Mouse (Mus musculus): ENCODE data around the gene Fto. TPM values are rescaled to one million over a fixed set of nuclear protein-coding genes. Genes with fewer than 3 reads are reported as not detected.
A peak's percentile ranks its signal among the peaks of the same experiment; 100 is the strongest.

Fto gene
- total RNA-seq, 2 experiments from 2014 or later, result 146 to 151 TPM

- no peak for TF ChIP-seq CTCF (conservative IDR thresholded peaks at IDR 0.05)
- no peak for DNase-seq (ENCODE audit: low spot score in 2 of 2)
- no peak overlapping the region for H3K27ac ChIP-seq
- no peak overlapping the region for H3K4me3 ChIP-seq
Observed at GRCm38 (mm10) chr8:91426496-91426895, 113.2 kb downstream of the Fto start.

GRCm38 (mm10) chr8:91430333-91430940 lies 117.1 kb downstream of the Fto start:
- Histone ChIP-seq H3K27ac (no peak overlapping the region), H3K4me3 (no peak overlapping the region)
- TF ChIP-seq CTCF (conservative IDR thresholded peaks at IDR 0.05), result no peak
- DNase-seq (ENCODE audit: low spot score in 2 of 2), result no peak

- no peak for DNase-seq (ENCODE audit: low spot score in 2 of 2)
- Histone ChIP-seq H3K4me3 (no peak overlapping the region), H3K27ac (no peak overlapping the region)
- TF ChIP-seq CTCF (conservative IDR thresholded peaks at IDR 0.05), result no peak
Observed at GRCm38 (mm10) chr8:91436036-91436435, 122.7 kb downstream of the Fto start.

- no peak for DNase-seq (ENCODE audit: low spot score in 2 of 2)
- no peak for TF ChIP-seq CTCF (conservative IDR thresholded peaks at IDR 0.05)
- H3K4me3 ChIP-seq, result no peak overlapping the region
- H3K27ac ChIP-seq, result no peak overlapping the region
Observed at GRCm38 (mm10) chr8:91443911-91444310, 130.6 kb downstream of the Fto start.

GRCm38 (mm10) chr8:91444636-91445410 lies 131.5 kb downstream of the Fto start:
- no peak for DNase-seq (ENCODE audit: low spot score in 2 of 2)
- no peak for TF ChIP-seq CTCF (conservative IDR thresholded peaks at IDR 0.05)
- Histone ChIP-seq H3K27ac (peak overlapping the region; percentile 51), H3K4me3 (no peak overlapping the region)

- H3K27ac ChIP-seq, result peak overlapping the region; percentile 51
- no peak for TF ChIP-seq CTCF (conservative IDR thresholded peaks at IDR 0.05)
- no peak overlapping the region for H3K4me3 ChIP-seq
- DNase-seq (ENCODE audit: low spot score in 2 of 2), result no peak
Observed at GRCm38 (mm10) chr8:91445516-91445915, 132.2 kb downstream of the Fto start.

GRCm38 (mm10) chr8:91446008-91446407 lies 132.7 kb downstream of the Fto start:
- no peak for DNase-seq (ENCODE audit: low spot score in 2 of 2)
- Histone ChIP-seq H3K4me3 (no peak overlapping the region), H3K27ac (no peak overlapping the region)
- no peak for TF ChIP-seq CTCF (conservative IDR thresholded peaks at IDR 0.05)

- Histone ChIP-seq H3K4me3 (no peak overlapping the region), H3K27ac (no peak overlapping the region)
- no peak for TF ChIP-seq CTCF (conservative IDR thresholded peaks at IDR 0.05)
- DNase-seq (ENCODE audit: low spot score in 2 of 2), result no peak
Observed at GRCm38 (mm10) chr8:91448667-91449329, 135.5 kb downstream of the Fto start.

GRCm38 (mm10) chr8:91454926-91455325 lies 141.6 kb downstream of the Fto start:
- TF ChIP-seq CTCF (conservative IDR thresholded peaks at IDR 0.05), result no peak
- DNase-seq (ENCODE audit: low spot score in 2 of 2), result no peak
- Histone ChIP-seq H3K27ac (no peak overlapping the region), H3K4me3 (no peak overlapping the region)

GRCm38 (mm10) chr8:91455591-91455990 lies 142.3 kb downstream of the Fto start:
- Histone ChIP-seq H3K4me3 (no peak overlapping the region), H3K27ac (no peak overlapping the region)
- no peak for DNase-seq (ENCODE audit: low spot score in 2 of 2)
- no peak for TF ChIP-seq CTCF (conservative IDR thresholded peaks at IDR 0.05)

GRCm38 (mm10) chr8:91458016-91458415 lies 144.7 kb downstream of the Fto start:
- TF ChIP-seq CTCF (conservative IDR thresholded peaks at IDR 0.05), result no peak
- Histone ChIP-seq H3K4me3 (no peak overlapping the region), H3K27ac (no peak overlapping the region)
- DNase-seq (ENCODE audit: low spot score in 2 of 2), result no peak

- TF ChIP-seq CTCF (conservative IDR thresholded peaks at IDR 0.05), result no peak
- DNase-seq (ENCODE audit: low spot score in 2 of 2), result no peak
- H3K4me3 ChIP-seq, result no peak overlapping the region
Observed at GRCm38 (mm10) chr8:91460965-91461364, 147.6 kb downstream of the Fto start.

GRCm38 (mm10) chr8:91463757-91464156 lies 150.4 kb downstream of the Fto start:
- no peak for DNase-seq (ENCODE audit: low spot score in 2 of 2)
- no peak overlapping the region for H3K27ac ChIP-seq
- H3K4me3 ChIP-seq, result no peak overlapping the region
- no peak for TF ChIP-seq CTCF (conservative IDR thresholded peaks at IDR 0.05)

More at GRCm38 (mm10) chr8:91460965-91461364, 147.6 kb downstream of the Fto start:
- H3K27ac ChIP-seq, result no peak overlapping the region

Data from layer of hippocampus, adult 2 months (tissue).